Mouse (Mus musculus): ENCODE measurements around the gene Gm48552. TPM values are rescaled to one million over a fixed set of nuclear protein-coding genes. Genes with fewer than 3 reads are reported as not detected.

Gm48552 gene
- total RNA-seq, 2 experiments from 2014 or later = 2.7 to 5.9 TPM

- intact Hi-C loops (cut with DNase I) = no loop called here
- peak; percentile 1 for DNase-seq
Measured at GRCm38 (mm10) chr10:81429092-81429491, 40.3 kb downstream of the Gm48552 start.

GRCm38 (mm10) chr10:81429605-81430061 lies 40.8 kb downstream of the Gm48552 start:
- peak; percentile 71 for DNase-seq
- intact Hi-C loops (cut with DNase I) = no loop called here

GRCm38 (mm10) chr10:81430141-81430830 lies 41.5 kb downstream of the Gm48552 start:
- peak; percentile 86 for DNase-seq
- intact Hi-C loops (cut with DNase I) = no loop called here

GRCm38 (mm10) chr10:81430831-81431525 lies 42.2 kb downstream of the Gm48552 start:
- intact Hi-C loops (cut with DNase I) = no loop called here
- peak; percentile 79 for DNase-seq

GRCm38 (mm10) chr10:81431526-81432168 lies 42.8 kb downstream of the Gm48552 start:
- intact Hi-C loops (cut with DNase I) = no loop called here
- peak; percentile 73 for DNase-seq

- DNase-seq = no peak
- intact Hi-C loops (cut with DNase I) = no loop called here
Measured at GRCm38 (mm10) chr10:81432169-81432867, 43.5 kb downstream of the Gm48552 start.

- peak; percentile 95 for DNase-seq
- intact Hi-C loops (cut with DNase I) = no loop called here
Measured at GRCm38 (mm10) chr10:81432868-81433262, 44.1 kb downstream of the Gm48552 start.

GRCm38 (mm10) chr10:81433541-81434289 lies 44.9 kb downstream of the Gm48552 start:
- peak; percentile 70 for DNase-seq
- intact Hi-C loops (cut with DNase I) = no loop called here

- intact Hi-C loops (cut with DNase I) = no loop called here
- DNase-seq = peak; percentile 10
Measured at GRCm38 (mm10) chr10:81434361-81435263, 45.8 kb downstream of the Gm48552 start.

- DNase-seq = peak; percentile 97
- intact Hi-C loops (cut with DNase I) = no loop called here
Measured at GRCm38 (mm10) chr10:81435436-81435835, 46.6 kb downstream of the Gm48552 start.

Small RNA genes lying within 50 kb of the gene (microRNA-seq; reads per million reads assigned to microRNA genes)
- gene Mir1191b = not detected
- 2.4 reads per million for gene Mir6913

Other genes with a start within 250 kb of the Gm48552 start
- gene Pias4, start 221.1 kb upstream of the Gm48552 start, total RNA-seq (2021) = 10 to 100 TPM; 29.6 to 30.4 TPM
- gene Eef2, start 212.4 kb upstream of the Gm48552 start, total RNA-seq (2021) = 1,000 to 10,000 TPM; 1,312 to 1,322 TPM
- gene Dapk3, start 206.0 kb upstream of the Gm48552 start, total RNA-seq (2021) = 10 to 100 TPM; 62.7 to 62.9 TPM
- not detected for gene 4930442H23Rik, start 205.2 kb upstream of the Gm48552 start, total RNA-seq (2021)
- gene Nmrk2, start 187.0 kb upstream of the Gm48552 start, total RNA-seq (2021) = under 1 TPM in 1 of 2 experiments, not detected in 1; 0.44 TPM
- gene Atcay, start 158.2 kb upstream of the Gm48552 start, total RNA-seq (2021) = 100 to 1,000 TPM; 195 to 206 TPM
- gene Zfr2, start 155.8 kb upstream of the Gm48552 start, total RNA-seq (2021) = 10 to 100 TPM; 65.2 to 66.0 TPM
- 100 to 1,000 TPM; 132 to 140 TPM for gene Matk, start 136.1 kb upstream of the Gm48552 start, total RNA-seq (2021)
- gene Mrpl54, start 122.1 kb upstream of the Gm48552 start, total RNA-seq (2021) = 10 to 100 TPM; 41.9 to 50.6 TPM
- 10 to 100 TPM; 22.6 to 28.2 TPM for gene Apba3, start 122.0 kb upstream of the Gm48552 start, total RNA-seq (2021)
- 1 to 10 TPM; 5.4 to 6.1 TPM for gene Tjp3, start 97.4 kb upstream of the Gm48552 start, total RNA-seq (2021)
- gene Pip5k1c, start 96.0 kb upstream of the Gm48552 start, total RNA-seq (2021) = 100 to 1,000 TPM; 295 to 304 TPM
- 10 to 100 TPM; 26.5 to 26.9 TPM for gene Cactin, start 67.9 kb upstream of the Gm48552 start, total RNA-seq (2021)
- gene Tbxa2r, start 60.3 kb upstream of the Gm48552 start, total RNA-seq (2021) = 1 to 10 TPM; 1.6 to 2.0 TPM
- gene Gipc3, start 45.7 kb upstream of the Gm48552 start, total RNA-seq (2021) = under 1 TPM; 0.12 to 0.28 TPM
- gene Hmg20b, start 38.5 kb upstream of the Gm48552 start, total RNA-seq (2021) = 10 to 100 TPM; 23.5 to 26.8 TPM
- gene Mfsd12, start 31.5 kb upstream of the Gm48552 start, total RNA-seq (2021) = 10 to 100 TPM; 29.6 to 29.7 TPM
- 1 to 10 TPM; 1.3 to 1.4 TPM for gene 4930404N11Rik, start 23.2 kb upstream of the Gm48552 start, total RNA-seq (2021)
- 100 to 1,000 TPM; 109 to 112 TPM for gene Fzr1, start 10.5 kb upstream of the Gm48552 start, total RNA-seq (2021)
- 10 to 100 TPM; 58.8 to 61.5 TPM for gene Dohh, start 4.6 kb upstream of the Gm48552 start, total RNA-seq (2021)
- gene Gm48551, start 4.5 kb upstream of the Gm48552 start, total RNA-seq (2021) = 1 to 10 TPM; 3.7 to 4.4 TPM
- gene Smim24, start 4.0 kb downstream of the Gm48552 start, total RNA-seq (2021) = 1 to 10 TPM; 1.5 to 2.3 TPM
- 10 to 100 TPM; 29.5 to 31.1 TPM for gene Nfic, start 66.6 kb downstream of the Gm48552 start, total RNA-seq (2021)
- gene Celf5, start 93.7 kb downstream of the Gm48552 start, total RNA-seq (2021) = 100 to 1,000 TPM; 303 to 316 TPM
- 100 to 1,000 TPM; 104 to 105 TPM for gene Ncln, start 107.4 kb downstream of the Gm48552 start, total RNA-seq (2021)
- gene S1pr4, start 111.1 kb downstream of the Gm48552 start, total RNA-seq (2021) = under 1 TPM; 0.14 to 0.66 TPM
- 1 to 10 TPM; 1.1 to 1.6 TPM for gene Gna15, start 135.2 kb downstream of the Gm48552 start, total RNA-seq (2021)
- gene Gna11, start 156.2 kb downstream of the Gm48552 start, total RNA-seq (2021) = 100 to 1,000 TPM; 116 to 117 TPM
- gene Aes, start 170.5 kb downstream of the Gm48552 start, total RNA-seq (2021) = 100 to 1,000 TPM; 474 to 479 TPM
- gene Tle2, start 185.6 kb downstream of the Gm48552 start, total RNA-seq (2021) = 10 to 100 TPM; 34.0 to 44.5 TPM
- 1 to 10 TPM; 2.2 to 3.2 TPM for gene Tle6, start 212.1 kb downstream of the Gm48552 start, total RNA-seq (2021)
- gene BC025920, start 217.3 kb downstream of the Gm48552 start, total RNA-seq (2021) = 1 to 10 TPM; 2.5 to 2.7 TPM
- 10 to 100 TPM; 37.4 to 38.1 TPM for gene Sirt6, start 238.8 kb downstream of the Gm48552 start, total RNA-seq (2021)
- 10 to 100 TPM; 37.9 to 44.6 TPM for gene Ankrd24, start 239.5 kb downstream of the Gm48552 start, total RNA-seq (2021)